Mouse (Mus musculus): ENCODE results near the gene Igdcc3. TPM values are rescaled to one million over a fixed set of nuclear protein-coding genes. Genes with fewer than 3 reads are reported as not detected.

The Igdcc3 gene
- total RNA-seq, 2 experiments from 2014 or later: not detected

GRCm38 (mm10) chr9:65135126-65135525 lies 5.9 kb upstream of the Igdcc3 start:
- no peak for ATAC-seq (ENCODE audit: poor library complexity, severe bottlenecking)

GRCm38 (mm10) chr9:65140491-65140890 lies 498 bp upstream of the Igdcc3 start:
- ATAC-seq (ENCODE audit: poor library complexity, severe bottlenecking): no peak

GRCm38 (mm10) chr9:65141306-65141975 lies 452 bp downstream of the Igdcc3 start:
- no peak for ATAC-seq (ENCODE audit: poor library complexity, severe bottlenecking)

GRCm38 (mm10) chr9:65141976-65142318 lies 958 bp downstream of the Igdcc3 start:
- no peak for ATAC-seq (ENCODE audit: poor library complexity, severe bottlenecking)

GRCm38 (mm10) chr9:65142399-65142798 lies 1.4 kb downstream of the Igdcc3 start:
- no peak for ATAC-seq (ENCODE audit: poor library complexity, severe bottlenecking)

- no peak for ATAC-seq (ENCODE audit: poor library complexity, severe bottlenecking)
These were observed 5.0 kb downstream of the Igdcc3 start for GRCm38 (mm10) chr9:65146001-65146400.

- no peak for ATAC-seq (ENCODE audit: poor library complexity, severe bottlenecking)
These were observed 7.5 kb downstream of the Igdcc3 start for GRCm38 (mm10) chr9:65148507-65148906.

GRCm38 (mm10) chr9:65152711-65153330 lies 11.8 kb downstream of the Igdcc3 start:
- ATAC-seq (ENCODE audit: poor library complexity, severe bottlenecking): no peak

- no peak for ATAC-seq (ENCODE audit: poor library complexity, severe bottlenecking)
These were observed 12.3 kb downstream of the Igdcc3 start for GRCm38 (mm10) chr9:65153331-65153711.

- ATAC-seq (ENCODE audit: poor library complexity, severe bottlenecking): no peak
These were observed 13.9 kb downstream of the Igdcc3 start for GRCm38 (mm10) chr9:65154692-65155455.

- no peak for ATAC-seq (ENCODE audit: poor library complexity, severe bottlenecking)
These were observed 15.6 kb downstream of the Igdcc3 start for GRCm38 (mm10) chr9:65156604-65157003.

GRCm38 (mm10) chr9:65157631-65158030 lies 16.6 kb downstream of the Igdcc3 start:
- ATAC-seq (ENCODE audit: poor library complexity, severe bottlenecking): no peak

- no peak for ATAC-seq (ENCODE audit: poor library complexity, severe bottlenecking)
These were observed 20.2 kb downstream of the Igdcc3 start for GRCm38 (mm10) chr9:65161188-65161587.

- no peak for ATAC-seq (ENCODE audit: poor library complexity, severe bottlenecking)
These were observed 20.9 kb downstream of the Igdcc3 start for GRCm38 (mm10) chr9:65161881-65162280.

GRCm38 (mm10) chr9:65162711-65163639 lies 22.0 kb downstream of the Igdcc3 start:
- ATAC-seq (ENCODE audit: poor library complexity, severe bottlenecking): no peak

GRCm38 (mm10) chr9:65164870-65165269 lies 23.9 kb downstream of the Igdcc3 start:
- ATAC-seq (ENCODE audit: poor library complexity, severe bottlenecking): no peak

GRCm38 (mm10) chr9:65166386-65166785 lies 25.4 kb downstream of the Igdcc3 start:
- ATAC-seq (ENCODE audit: poor library complexity, severe bottlenecking): no peak

GRCm38 (mm10) chr9:65168534-65168933 lies 27.5 kb downstream of the Igdcc3 start:
- no peak for ATAC-seq (ENCODE audit: poor library complexity, severe bottlenecking)

GRCm38 (mm10) chr9:65168952-65169351 lies 28.0 kb downstream of the Igdcc3 start:
- ATAC-seq (ENCODE audit: poor library complexity, severe bottlenecking): no peak

- no peak for ATAC-seq (ENCODE audit: poor library complexity, severe bottlenecking)
These were observed 31.7 kb downstream of the Igdcc3 start for GRCm38 (mm10) chr9:65172654-65173053.

All from megakaryocyte, adult 5-6 weeks (primary cell).